Mouse (Mus musculus) common myeloid progenitor, adult 5-6 weeks (primary cell): ENCODE results near the gene Ppp2r5d. TPM values are rescaled to one million over a fixed set of nuclear protein-coding genes. Genes with fewer than 3 reads are reported as not detected.

Experiments
- ATAC-seq: replicated peaks from 2 replicates; pipeline ENCODE4 v1.8.0; 2016; ENCODE audit warnings: low read depth, mild to moderate bottlenecking, moderate TSS enrichment, inconsistent platforms; ENCODE audit not compliant: poor library complexity, severe bottlenecking
- total RNA-seq: library from RNA; stranded (forward); fragments of 200-1000, 187-1606 nt; gene quantifications from 2 replicates; pipeline ENCODE4 v1.2.3, GENCODE M21; 2017

Gene Ppp2r5d
- total RNA-seq, result 41.7 and 45.4 TPM in 2 replicates

DNA sequence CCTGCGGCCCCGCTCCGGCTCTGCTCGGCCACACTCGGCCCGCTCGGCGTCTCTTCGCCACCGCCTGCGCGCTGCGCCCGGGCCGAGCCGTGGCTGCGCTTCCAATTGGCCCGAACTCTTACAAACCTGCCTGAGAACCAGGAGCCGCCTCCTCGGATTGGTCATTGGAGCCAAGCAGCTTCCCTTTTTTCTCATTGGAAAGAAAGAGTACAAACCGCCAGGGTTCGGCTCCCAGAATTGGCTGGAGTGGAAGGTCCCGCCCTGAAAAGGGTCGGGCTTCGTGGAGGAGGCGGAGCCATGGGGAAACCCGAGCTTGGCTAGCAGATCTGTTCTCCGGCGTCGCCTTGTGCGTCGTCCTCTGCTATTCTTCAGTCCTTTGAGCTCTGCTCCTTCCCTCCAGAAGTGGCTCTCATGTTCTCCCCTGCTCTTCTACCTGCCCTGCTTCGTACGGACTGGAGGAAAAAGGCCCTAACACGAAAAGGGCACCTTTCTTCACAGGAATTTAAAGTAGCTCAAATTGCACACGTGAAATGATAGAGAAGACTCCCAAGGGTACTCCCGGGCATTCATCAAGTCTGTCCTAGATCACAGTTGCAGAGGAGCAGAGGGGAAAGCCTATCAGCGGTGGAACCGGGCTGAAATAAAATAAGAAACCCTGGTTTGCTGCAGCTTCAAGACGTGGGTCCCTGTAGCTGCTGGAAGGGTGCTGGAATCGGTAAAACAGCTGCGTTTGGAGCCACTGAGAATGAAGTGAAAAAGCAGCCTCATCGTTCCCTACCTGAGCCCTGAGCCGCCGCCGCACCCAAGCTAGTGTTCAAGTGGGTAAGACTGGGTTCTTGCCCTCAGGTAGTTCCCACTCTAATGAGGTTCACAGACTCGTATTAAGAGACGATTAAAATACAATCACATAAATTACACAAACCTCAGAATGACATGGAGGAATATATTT lies at the start of gene Ppp2r5d:
Gene Ppp2r5d (minus strand): TSS at position 225 of the 949 bp plus-strand sequence.
- ATAC-seq, result peak; percentile 96

DNA sequence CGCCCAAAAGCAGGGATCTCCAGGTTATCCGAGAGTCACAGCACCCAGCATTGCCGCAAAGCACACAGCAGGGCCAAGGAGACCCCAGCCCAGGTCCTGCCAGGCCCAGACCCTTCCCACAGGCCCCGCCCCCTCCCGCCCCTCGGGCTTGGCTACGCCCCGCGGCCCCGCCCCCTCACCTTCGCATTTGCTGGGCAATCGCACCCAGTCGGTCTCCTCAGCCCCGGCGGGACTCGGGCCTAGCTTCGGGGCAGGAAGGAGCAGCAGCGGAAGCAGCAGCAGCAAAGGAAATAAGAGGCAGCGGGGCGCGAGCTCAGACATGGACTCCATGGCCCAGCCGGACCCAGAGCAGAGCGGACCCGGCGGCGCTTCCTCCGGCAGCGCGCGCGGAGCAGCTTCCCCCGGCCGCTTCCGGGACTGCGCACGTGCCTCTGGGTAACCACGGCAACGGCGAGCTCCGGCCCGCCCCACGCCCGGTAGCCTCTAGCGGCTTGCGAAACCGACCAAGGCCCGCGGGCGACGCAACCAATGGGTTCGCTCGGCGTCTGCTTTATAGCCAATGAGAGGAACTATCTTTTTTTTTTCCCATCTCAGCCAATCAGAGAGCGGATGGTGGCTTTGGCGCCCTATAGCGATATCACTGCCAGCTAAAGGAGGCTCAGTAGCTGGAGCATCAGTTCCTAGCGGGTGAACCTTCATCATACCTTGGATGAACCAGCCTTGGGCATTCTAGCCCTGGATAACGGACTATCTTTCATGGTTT lies 47.1 kb upstream of the Ppp2r5d start, which contains the start of gene Cnpy3:
Gene Cnpy3 (minus strand): TSS at position 421 of the 763 bp plus-strand sequence.
- peak; percentile 90 for ATAC-seq

DNA sequence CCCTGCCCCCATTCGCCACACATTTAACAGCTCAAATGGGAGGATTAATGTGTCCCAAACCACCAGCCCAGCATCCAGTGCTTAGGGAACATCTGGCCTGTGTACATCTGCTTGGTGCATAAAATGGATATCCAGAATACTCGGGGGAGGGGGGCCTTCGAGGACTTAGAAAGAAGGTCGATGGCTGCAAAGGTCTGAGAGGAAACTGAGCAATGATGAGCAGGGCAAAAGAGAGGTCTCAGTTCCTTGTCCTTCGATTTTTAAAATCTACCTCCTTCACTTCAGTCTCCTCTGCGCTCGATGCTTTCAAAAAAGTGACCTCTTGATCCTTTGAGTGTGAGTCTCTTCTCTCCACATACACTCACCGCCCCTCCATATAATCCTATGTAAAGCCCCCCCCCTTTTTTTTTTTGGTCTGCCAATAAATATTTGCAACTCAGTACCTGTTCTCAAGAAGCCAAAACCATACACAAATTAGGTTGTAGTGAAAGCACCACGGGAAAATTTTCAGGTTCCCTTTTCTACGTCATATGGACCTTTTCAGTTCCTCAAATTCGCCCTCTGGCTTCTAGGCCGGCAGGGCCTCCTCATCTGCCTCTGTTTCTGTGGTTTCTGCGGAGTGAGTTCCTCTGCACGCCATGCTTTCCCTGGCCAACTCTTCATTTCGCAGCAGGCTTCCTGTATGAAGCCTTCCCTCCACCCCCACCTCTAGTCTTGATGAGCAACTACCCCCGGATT lies 46.3 kb upstream of the Ppp2r5d start:
- peak; percentile 77 for ATAC-seq

DNA sequence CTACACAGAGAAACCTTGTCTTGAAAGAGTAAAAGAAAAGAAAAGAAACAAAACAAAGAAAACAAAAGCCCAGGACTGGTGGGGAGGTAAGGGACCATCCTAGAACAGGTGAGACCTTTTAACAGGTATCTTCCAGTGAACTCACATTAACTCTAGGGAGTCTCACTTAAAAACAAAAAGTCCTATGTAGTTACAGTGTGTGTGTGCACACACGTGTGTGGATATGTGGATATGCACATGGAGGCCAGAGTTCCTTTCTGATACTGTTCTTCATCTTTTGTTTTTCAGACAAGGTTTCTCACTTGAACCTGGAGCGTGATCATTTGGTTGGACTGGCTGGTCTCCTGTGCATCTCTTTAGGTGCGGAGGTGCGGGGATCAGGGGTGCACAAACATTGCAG lies 45.7 kb upstream of the Ppp2r5d start:
- no peak for ATAC-seq

DNA sequence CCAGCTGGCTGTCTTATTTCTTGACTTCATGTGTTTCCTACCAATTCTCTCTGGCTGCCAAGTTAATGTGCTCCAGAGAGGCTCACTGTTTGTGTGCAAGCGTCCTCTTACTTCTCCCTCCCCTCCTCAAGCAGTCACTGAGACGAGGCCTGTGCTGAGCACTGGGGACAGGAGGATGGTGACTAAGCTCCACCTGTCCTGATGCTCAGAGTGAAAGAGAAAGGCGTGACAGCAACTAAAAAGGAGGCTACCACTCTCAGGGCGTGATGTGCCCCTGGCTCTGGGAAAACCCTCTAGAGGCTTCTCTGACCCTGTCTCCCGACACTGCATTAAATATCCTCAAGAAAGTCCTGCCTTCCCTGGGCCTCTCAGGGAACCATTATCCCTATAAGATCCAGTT lies 44.4 kb upstream of the Ppp2r5d start:
- ATAC-seq, result no peak

DNA sequence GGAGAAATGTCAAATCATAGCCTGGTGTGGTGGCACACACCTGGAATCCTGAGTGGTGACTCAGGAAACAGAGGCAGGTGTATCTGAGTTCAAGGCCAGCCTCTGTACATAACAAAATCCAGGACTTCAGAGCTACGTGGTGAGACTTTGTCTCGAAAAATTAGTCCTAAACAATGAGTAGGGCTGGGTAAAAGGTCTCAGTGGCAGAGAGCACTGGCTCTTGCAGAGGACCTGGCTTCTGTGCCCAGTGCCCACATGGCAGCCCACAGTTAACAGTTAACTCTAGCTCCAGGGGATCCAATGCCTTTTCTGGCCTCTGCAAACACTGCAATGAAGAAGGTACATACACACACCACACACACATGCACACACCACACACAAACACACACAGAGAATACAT lies 42.9 kb upstream of the Ppp2r5d start:
- no peak for ATAC-seq

DNA sequence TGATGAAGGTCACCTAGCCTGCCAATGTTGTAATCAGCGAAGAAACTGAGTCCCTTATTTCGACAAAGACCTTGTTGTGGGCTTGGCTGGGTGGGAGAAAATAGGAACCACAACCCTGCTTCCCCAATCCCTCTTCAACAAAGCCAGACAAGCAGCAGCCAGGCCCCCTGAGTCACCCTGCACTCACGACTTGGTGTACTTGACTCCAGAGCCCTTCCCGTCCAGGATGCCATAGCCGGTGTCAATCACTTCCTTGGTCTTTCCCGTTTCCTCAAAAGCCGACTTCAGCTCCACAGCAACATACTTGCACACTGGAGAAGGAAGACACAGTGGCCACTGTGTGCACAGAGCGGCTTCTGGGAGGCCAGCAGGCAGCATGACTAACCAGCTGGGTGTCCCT lies 42.3 kb upstream of the Ppp2r5d start:
- no peak for ATAC-seq

DNA sequence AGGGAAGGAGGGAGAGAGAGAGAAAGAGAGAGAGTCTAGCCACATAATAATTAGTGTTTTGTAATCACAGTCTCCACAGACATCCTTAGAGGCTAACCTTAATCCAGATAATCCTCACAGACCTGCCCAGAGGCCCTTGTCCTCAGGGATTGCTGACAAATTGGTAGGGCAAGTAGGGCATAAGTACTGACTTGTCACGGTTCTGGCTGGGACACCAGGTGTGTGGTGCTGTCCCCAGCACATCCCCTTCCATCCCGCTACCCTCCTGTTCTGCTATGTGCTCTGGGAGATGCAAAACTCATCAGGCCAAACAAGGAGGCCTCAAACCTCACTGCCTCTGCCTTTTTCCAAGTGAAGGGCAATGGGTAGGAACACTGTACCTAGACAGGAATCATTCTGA lies 40.6 kb upstream of the Ppp2r5d start:
- no peak for ATAC-seq

DNA sequence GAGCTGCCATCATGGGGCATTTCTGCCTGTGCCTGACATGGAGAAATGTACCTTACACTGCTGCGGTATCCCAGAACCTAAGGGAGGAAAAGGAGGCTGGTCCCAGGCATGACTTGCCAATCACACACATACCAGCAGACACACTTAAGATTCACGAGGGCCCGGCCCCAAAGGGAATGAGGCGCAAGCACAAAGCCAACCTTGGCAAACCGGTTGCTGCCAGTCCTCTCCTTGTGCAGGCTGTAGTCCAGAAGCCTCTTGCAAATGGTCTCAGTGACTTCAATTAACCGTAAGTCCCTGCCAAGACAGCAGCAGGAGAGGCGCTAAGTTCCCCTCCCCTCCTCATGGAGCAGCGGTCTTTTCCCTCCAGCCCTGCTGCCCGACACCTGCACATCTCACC lies 38.1 kb upstream of the Ppp2r5d start:
- no peak for ATAC-seq

DNA sequence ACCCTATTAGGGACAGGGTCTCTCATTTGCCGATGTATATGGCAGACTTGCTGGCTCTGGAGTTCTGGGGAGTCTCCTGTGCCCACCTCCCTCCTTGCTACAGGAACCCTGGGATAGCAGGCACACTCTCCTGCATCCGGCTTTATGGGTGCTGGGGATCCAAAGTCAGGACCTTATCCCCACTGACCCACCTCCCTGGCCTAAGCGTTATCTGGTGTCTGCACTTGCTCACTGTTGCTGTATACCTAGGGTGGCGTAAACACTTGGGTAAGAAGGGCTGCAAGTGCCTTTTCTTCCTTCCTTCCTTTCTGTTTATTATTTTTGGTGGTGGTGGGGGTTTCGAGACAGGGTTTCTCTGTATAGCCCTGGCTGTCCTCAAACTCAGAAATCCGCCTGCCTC lies 36.4 kb upstream of the Ppp2r5d start:
- ATAC-seq, result no peak

DNA sequence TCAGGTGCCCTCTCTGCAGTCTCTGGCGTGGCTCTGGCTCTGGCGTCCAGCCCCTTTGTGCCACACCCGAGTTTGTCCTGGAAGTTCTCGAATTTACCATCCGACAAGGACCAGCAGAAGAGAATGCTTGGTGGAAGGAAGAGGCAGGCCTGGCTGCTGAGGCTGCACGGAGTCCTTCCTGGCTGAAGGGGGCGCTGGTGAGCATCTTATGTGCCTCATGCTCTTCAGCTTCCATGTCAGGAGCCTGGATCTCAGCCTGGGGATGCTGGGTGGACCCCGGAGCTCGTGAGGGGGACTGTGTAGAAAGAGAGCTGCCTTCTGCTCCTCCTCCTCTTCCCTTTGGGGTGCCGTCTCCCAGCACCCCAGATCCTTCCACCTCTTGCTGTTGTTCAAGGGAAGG lies 31.2 kb upstream of the Ppp2r5d start:
- peak; percentile 56; the same call in 1 of the 2 replicates for ATAC-seq

DNA sequence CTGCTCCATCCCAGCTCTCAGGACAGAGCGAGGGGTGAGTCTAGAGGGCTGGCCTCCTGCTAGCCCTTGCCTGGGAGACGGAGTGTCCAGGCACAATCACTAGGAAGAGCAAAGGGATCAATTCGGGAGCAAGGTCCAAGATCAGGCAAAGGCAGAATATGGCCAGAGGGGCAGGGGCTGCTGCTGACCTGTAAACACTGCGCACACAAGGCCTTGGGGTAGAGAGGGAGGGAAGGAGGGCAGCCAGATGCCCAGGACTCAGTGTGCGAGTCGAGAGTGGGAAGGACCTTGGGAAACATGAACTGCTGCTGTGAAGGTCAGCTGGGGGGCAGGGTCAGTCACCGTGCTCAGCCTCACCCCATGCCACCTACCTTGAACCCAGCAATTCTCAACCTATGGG lies 30.4 kb upstream of the Ppp2r5d start:
- no peak for ATAC-seq

DNA sequence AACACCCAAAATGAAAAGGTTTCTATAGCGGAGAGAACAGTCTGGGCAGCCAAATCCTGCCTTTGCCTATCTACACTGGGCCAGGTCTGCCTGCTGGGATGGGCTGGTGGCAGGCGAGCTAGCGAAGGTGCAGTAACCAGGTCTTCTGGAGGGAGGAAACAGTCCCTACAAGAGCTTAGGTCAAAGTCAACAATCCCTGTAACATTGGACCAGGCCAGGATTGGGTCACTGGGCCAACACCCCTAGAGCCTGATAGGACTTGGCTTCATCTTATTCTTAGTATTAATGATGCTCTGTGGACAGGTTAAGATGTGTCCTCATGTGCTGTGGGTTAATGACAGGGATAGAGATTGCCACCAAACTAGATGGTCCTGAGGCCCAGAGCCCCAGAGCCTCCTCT lies 29.1 kb upstream of the Ppp2r5d start:
- ATAC-seq, result no peak

DNA sequence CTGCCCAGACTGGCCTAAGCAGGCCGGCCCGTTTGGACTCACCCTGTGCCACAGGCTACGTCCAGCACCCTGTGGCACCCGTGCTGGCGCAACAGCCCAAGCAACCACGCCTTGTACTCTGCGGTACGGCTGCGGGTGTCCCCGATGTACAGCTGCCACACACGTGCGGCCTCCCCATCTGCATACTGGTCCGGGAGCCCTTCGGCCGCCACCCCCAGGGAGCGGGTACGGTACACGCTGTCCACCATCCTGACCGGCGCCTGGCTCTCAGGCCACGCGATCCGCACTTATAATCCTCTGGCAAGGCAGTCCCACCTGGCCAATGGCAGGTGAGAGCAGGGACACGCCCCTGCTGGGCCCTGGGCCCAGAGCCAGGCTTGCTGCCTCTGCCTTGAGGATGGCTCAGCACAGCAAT lies 24.0 kb upstream of the Ppp2r5d start, which contains the start of gene Gnmt:
Gene Gnmt (minus strand): TSS at position 265 of the 415 bp plus-strand sequence.
- ATAC-seq, result no peak

DNA sequence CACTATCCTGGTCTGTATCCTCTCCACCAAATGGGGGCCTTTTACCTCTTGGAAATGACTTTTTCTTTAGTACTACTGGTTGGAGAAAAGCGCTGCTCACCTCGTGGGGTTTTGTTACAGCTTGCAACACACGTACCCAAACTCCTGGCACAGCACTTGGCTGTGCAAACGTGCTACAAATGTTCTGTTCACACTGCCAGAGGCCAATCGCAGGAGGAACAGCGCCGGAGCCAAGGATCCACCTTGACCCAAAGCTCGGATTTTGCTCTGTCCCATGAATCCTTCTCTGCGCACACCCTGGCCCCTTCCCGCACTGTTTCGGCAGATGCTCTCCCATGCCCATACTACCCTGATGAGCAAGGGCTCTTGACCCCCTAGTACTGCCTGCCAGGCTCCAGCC lies 23.6 kb upstream of the Ppp2r5d start:
- no peak for ATAC-seq

DNA sequence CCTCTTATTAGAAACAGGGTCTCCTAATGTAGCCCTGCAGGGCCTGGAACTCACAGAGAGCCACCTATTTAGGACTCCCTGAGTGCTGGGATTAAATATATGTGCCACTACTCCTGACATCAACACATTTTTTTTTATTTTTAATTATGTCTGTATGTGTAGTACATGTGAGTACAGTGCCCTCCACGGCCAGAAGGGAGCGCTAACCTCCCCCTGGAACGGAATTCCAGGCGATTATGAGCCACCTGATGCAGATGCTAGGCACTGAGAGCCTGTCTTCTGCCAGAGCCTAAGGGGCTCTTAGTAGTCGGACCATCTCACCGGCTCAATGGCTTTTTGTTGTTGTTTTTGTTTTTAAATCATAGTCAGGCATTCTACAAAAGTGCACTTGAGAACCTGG lies 23.1 kb upstream of the Ppp2r5d start:
- no peak for ATAC-seq

DNA sequence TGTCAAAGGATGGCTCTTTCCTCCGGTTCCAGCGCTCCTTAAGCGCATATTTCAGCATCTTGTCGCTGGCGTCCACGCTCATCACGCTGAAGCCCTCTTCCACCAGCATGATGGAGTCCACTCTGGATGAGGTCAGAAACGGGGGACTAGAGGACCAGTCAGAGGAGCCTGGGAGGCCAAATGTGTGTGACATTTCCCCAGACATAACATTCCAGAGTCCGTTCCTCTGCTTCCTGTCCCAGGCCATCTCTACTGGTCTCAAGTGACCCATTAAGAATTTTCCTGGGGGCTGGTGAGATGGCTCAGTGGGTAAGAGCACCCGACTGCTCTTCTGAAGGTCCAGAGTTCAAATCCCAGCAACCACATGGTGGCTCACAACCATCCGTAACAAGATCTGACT lies 22.4 kb upstream of the Ppp2r5d start:
- no peak for ATAC-seq

DNA sequence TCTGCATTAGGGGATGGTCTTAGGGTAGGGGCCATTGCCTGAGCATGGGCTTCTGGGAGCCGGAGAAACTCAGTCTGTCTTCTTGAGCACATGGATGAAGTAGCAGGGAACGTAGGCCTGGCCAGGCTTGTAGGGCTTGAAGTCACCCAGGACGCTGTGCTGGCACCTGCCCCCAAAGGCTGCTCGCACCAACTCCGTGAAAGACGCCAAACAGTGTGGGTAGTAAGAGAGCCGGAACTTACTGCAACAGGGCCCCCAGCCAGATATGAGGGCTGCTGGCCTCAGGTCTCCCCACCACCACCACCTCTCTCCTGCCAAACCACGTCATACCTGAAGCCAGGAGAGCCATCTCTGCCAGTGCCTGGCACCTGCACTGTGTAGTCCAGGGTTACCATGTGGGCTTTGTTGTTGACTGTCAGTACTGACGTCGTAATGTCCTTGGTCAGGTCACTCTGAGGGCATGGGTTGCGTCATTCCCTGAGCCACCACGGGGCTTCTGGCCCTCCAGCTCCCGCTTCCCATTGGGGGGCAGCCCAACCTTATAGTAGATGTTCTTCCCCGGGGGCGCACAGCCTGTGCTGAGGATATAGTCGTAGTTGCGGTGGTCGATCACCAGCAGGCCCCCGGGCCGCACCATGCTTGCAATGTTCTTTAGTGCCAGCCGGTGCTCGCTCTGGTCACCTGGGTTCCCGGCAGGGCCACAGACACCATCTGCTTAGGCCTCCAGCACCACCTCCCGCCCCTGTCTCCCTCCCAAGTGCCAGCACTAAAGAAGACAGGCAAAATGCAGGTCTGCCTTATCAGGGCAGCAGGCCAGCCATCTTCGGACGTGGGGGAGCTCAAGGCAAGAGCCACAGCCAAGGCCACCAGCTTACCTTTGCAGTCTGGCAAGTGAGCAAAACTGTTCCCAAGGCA lies 21.1 kb upstream of the Ppp2r5d start:
- ATAC-seq, result no peak

DNA sequence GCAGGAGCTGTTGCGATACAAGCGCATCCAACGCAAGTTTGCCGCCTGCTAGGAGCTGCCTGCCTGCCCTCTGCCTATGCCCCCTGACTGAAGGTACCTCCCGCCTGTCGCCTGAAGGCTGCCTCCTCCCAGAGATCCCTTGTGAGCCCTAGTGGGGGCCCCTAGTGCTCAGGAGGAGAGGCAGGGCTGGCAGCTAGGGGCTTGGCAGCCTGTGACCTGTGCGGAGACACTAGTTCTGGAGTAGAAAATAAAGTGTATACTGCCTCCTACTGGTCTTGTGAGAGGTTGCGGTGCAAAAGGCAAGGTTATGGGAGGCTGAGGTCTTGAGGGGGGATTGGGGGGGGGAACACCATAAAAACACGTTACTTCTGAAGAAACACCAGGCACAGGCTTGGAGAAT lies 20.4 kb upstream of the Ppp2r5d start:
- peak; percentile 73 for ATAC-seq
